Mouse (Mus musculus): ENCODE results near the gene Wnt7b.

Wnt7b gene

GRCm38 (mm10) chr15:85600696-85601094 is 18.4 kb upstream of the Wnt7b start:
- DNase-seq = no peak

DNA sequence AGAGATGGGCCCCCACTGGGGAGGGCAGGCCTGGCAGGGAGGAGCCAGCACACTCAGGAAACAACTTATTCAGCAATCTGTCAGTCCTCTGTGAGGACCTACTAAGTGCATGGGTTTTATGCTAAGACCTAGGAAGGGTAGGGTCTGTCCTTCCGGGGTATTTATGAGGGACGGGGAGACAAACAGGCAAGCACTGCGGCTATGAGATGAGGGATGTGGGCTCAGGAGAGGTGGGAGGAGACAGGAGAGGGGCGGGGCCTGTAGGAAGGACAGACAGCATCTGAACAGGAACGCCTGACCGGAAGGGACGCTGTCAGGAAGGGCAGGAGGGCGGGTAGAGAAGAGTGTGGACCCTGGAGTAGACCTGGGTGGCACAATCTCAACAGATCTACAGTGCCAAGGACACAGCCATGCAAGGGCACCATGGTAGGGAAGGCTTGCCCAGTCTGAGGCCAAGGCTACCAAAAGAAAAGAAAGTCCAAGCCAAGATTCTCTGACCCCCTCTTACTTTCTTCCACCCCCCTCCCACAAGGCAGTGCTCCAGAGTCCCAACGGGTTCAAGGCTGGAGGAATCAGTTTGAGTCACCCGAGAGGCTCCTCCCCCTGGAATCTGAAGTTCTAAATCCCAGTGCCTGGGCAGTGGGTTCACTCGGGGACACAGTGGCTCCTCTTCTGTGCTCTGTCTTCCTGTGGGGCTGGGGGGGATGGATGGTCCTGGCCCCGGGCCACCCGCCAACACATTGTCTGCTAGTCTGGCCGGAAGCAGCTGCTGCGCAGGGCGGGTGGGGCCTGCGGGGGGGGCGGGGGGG is 17.8 kb upstream of the Wnt7b start:
- peak in 1 of 2 experiments; percentile 46 for DNase-seq

GRCm38 (mm10) chr15:85598984-85599886 is 17.0 kb upstream of the Wnt7b start:
- peak; percentile 88 to 90 for DNase-seq

DNA sequence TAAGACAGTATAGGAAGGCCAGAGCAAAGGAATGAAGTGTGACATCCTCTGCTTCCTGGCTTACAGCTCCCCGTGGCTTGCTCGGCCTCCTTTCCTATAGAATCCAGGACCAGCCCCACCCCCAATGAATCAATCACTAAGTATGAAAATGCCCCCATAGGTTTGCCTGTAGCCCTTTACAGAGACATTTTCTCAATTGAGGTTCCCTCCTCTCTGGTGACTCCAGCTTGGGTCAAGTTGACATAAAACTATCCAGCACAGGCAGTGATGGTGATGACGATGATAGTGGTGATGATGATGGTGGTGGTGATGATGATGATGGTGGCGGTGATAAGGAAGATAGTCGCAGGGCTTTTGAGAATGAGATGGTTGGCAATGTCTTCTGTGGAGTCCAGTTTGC is 16.2 kb upstream of the Wnt7b start:
- no peak for DNase-seq

DNA sequence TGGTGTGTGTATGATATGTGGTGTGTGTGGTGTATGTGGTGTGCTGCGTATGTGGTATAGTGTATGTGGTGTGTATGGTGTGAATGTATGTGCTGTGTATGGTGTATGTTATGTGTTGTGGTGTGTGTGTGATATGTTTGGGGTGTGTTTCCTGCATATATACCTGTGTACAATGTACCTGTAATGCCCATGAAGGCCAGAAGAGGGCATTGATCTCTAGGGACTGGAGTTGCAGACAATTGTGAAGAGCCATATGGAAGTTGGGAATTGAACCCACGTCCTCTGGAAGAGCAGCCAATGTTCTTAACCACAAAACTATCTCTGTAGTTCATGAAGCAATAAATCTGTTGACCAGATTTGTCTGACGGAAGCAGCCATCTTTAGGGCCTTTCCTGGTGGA is 15.1 kb upstream of the Wnt7b start:
- DNase-seq = peak in 1 of 2 experiments; percentile 42

DNA sequence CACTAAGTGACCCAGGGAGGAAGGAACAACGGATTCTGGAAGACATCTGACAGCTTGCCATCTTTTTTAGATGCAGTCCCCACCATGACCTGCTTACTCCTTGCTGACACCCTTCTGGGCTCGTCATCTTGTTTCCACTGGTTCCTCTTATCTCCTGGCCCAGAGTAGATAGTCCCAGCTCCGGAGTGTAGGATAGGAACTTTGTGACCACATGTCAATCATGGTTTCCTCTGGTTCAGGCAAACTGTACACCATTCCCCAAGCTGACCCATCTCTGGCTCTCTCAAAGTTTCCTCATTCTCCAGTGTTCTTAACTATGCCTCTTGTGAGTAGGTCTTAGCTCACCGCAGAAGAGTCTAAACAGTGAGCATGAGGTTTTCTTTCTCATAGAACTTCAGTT is 10.4 kb upstream of the Wnt7b start:
- DNase-seq = no peak

GRCm38 (mm10) chr15:85590831-85591230 is 8.6 kb upstream of the Wnt7b start:
- DNase-seq = no peak

DNA sequence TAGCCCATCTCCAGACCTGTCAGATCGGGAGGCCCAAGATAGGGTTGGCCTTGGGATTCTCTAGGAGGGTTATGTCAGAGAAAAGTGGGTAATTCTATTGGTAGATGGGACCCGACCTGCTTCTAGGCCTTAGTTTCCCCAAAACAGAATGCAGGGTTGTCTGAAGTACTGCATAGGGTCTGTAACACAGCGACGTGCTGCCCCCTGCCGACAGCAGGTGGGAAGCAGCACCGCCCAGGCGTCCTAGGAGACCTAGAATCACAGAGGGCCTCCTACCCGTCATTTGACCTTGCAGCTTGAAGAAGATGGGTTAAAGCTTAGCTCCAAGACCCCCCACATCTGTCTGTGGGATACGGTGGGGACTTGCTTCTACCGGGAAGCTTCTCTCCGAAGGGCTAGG is 1.2 kb upstream of the Wnt7b start:
- peak; percentile 74 to 84 for DNase-seq

DNA sequence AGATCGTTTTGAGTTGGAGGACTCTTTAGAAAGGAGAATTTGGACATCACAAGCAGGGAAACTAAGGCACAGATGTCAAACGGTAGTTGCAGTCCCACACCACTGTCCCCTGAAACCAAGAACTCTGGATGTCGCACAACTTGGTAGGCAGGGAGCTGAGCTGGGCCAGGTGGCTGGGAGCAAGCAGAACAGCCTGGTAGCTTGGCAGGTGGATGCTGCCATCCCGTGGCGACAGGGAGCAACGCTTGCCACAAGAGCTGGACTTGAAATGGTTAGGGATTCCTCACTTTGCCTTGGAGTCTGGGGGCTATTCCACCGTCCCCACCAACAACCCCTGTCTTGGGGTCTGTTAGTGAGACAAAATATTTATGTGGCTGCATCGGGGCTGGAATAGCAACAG is 751 bp upstream of the Wnt7b start:
- DNase-seq = peak; percentile 90 to 91

- DNase-seq = no peak
These were observed 659 bp downstream of the Wnt7b start for GRCm38 (mm10) chr15:85581563-85582064.

- DNase-seq = no peak
These were observed 1.2 kb downstream of the Wnt7b start for GRCm38 (mm10) chr15:85580934-85581562.

- DNase-seq = no peak
These were observed 1.8 kb downstream of the Wnt7b start for GRCm38 (mm10) chr15:85580483-85580882.

GRCm38 (mm10) chr15:85577583-85578460 is 4.5 kb downstream of the Wnt7b start:
- no peak for DNase-seq

DNA sequence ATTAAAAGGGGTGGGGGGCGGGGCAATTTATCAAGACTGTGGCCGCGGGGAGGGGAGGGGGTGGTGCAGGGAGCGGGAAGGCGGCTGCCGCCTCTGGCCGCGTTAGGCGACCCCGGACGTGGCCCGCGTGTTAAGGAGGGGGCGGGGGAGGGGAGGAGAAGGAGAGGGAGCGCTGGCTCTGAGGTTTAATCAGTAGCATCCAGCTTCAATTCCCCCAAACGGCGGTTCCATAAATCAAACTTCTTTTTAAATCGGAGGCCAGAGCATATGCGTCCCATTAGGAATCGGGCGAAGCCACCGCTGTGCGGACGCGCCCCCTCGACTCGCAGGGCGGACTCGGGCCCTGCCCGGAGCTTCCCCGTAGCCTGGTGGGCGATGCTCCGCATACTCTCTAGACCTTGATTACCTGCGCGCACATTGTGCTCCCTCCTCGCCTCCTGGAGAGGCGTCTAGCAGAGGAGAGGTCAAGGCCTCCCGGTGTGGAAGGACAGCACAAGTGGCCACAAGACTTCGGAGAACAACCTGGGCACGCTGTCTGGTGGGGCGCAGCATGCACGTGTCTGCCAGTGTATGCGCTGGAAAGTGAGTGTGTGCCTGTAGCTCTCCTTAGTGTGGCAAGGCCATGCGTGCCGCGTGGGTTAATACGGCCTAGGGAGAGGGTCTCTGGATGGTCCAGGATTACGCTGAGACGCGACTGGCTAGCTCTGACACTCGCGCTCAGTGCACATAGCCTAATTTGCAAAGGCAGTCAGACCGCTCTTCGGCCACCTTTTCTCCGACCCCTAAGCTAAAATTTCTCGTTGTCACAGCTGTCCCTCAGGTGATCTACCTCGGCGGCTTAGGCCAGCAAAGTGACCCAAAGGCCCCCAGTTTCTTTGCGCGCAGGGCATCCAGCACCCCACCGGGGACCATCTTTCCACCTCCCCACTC is 5.5 kb downstream of the Wnt7b start:
- peak in 1 of 2 experiments; percentile 22 for DNase-seq

GRCm38 (mm10) chr15:85576110-85576509 is 6.2 kb downstream of the Wnt7b start:
- DNase-seq = no peak

DNA sequence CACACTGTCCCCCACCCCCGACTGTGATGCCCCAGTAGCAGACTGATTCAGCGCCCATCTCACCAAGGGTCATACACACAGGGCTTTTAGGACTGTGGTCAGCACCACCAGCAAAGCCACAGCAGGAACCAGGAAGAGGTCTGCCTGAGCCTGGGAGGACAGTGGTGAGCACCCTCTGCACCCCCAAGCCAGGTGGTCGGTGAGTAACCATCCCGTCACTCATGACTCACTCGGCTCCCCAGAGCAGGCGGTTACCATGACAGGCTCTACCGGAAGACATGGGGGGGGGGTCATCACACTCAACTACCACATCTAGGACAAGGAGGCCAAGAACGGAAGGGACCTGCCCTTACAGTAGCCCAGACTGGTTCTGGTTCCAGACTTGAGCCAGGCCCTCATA is 7.7 kb downstream of the Wnt7b start:
- no peak for DNase-seq

DNA sequence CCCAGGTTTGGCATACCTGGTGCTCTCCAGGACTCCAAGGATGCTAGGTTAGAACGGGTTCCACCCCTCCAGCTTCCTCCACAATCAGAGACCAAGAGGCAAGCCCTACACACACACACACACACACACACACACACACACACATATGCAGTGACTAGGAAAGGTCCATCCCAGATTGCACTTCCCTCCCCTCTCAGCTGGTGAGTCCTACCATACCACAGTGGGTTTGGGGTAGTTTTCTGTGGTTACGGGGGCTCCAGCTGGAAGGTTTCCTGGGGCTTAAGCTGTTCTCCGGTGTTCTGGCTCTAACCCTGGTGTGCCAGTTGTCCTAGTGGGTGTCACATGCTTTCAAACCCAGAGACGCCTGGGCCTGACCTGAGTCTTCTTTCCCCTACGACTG is 8.2 kb downstream of the Wnt7b start:
- DNase-seq = no peak

GRCm38 (mm10) chr15:85572619-85573254 is 9.5 kb downstream of the Wnt7b start:
- no peak for DNase-seq

DNA sequence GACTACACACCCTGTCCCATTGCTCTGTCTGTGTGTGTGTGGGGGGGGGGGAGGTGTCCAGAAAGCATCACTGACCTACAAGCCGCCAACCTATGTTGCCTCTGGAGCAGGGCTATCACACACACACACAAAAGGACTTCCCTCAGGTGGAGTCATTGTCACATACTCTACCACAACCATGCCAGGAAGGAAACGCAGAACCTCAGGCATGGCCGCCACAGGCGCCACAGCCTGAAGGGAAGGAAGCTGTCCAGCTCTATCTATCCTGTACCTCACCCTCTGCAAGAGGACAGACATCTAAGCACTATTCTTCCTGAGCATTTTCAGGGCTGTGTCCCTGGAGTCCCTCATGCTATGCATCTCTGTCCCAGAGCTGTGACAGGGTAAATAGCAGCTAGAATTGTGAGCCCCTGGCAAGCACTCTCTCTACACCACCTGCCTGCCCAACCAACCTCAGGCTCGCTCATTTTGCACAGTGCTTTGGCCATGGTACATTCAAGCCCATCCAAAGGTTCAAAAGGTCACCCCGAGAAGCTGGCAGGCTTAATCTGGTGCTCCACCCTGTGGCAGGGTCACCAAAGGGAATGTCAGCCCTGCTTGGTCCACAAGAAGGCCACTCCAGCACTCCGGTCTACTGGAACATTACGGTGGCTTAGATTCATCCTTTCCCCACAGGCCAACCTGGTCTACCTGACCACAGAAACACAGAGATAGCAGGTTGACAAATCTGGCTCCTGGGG is 12.1 kb downstream of the Wnt7b start:
- no peak for DNase-seq
